Mouse (Mus musculus) ZHBTc4 (cell line): Measurements from ENCODE around the gene Magi1.

ENCODE experiments used
- DNase-seq: peaks from one replicate; pipeline ENCODE4 v3.0.0-alpha.2; 2011; ENCODE audit warnings: low read depth, low spot score

Magi1 gene

GRCm38 (mm10) chr6:93901408-93901807, 382.3 kb downstream of the Magi1 start:
- DNase-seq, result no peak

GRCm38 (mm10) chr6:93897512-93897911, 386.2 kb downstream of the Magi1 start:
- no peak for DNase-seq

GRCm38 (mm10) chr6:93895721-93896120, 388.0 kb downstream of the Magi1 start:
- no peak for DNase-seq

DNA sequence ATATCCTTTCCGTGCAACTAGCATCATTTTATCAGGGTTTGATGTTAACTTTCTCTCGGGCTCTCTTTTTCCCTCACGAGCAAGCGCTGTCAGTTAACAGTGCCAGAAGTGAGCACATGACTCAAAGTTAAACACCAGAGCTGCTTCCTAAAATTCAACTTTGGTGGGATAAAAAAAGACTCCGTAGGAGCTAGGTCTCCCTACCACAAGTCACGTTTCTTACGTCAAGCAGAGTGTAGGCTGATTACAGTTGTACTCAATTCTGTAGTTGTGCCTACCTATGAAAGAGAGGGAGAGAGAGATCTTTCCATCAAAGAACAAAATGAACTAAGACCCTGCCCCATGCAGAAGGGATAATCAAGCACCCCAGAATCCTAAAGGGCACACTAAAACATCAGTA, 389.8 kb downstream of the Magi1 start:
- DNase-seq, result no peak

GRCm38 (mm10) chr6:93892922-93893321, 390.8 kb downstream of the Magi1 start:
- peak; percentile 39 for DNase-seq

GRCm38 (mm10) chr6:93890011-93890410, 393.7 kb downstream of the Magi1 start:
- no peak for DNase-seq

- no peak for DNase-seq
Measured at GRCm38 (mm10) chr6:93877337-93877736, 406.4 kb downstream of the Magi1 start.

- DNase-seq, result no peak
Measured at GRCm38 (mm10) chr6:93874936-93875335, 408.8 kb downstream of the Magi1 start.

GRCm38 (mm10) chr6:93874376-93874775, 409.3 kb downstream of the Magi1 start:
- no peak for DNase-seq

DNA sequence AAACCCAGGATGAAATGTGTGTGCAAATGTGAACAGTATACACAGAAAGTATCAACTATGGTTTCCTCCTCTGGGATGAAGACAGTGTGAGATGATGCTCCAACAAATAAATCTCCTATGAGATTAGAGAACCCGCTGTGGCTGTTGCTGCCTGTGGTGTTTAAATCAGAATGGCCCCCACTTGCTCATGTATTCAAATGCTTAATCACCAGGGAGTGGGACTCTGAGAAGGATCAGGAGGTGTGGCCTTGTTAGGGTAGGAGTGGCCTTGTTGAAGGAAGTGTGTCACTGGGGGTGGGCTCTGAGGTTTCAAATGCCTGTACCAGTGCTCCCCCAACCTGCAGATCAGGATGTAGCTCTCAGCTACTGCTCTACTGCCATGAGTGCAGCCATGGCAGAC, 410.2 kb downstream of the Magi1 start:
- peak; percentile 91 for DNase-seq

DNA sequence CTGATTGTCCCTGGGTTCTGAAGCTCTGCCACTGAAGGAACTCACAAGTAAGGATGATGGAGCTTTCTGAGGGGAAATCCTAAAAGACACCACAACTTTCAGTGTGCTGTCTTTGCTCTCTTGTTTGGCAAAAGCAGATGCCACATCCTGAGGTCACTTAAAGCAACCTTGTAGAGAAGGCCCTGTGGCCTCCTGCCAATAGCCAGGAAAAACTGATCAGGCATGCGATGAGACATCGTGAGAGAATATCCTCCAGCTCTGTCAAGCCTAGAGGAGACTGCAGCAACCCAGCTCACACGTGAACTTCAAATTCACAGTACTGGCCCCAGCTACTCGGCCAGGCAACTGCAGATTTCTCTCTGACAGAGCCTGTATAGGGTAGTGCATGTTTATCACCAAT, 412.2 kb downstream of the Magi1 start:
- no peak for DNase-seq

- DNase-seq, result peak; percentile 37
Measured at GRCm38 (mm10) chr6:93870023-93870422, 413.7 kb downstream of the Magi1 start.

DNA sequence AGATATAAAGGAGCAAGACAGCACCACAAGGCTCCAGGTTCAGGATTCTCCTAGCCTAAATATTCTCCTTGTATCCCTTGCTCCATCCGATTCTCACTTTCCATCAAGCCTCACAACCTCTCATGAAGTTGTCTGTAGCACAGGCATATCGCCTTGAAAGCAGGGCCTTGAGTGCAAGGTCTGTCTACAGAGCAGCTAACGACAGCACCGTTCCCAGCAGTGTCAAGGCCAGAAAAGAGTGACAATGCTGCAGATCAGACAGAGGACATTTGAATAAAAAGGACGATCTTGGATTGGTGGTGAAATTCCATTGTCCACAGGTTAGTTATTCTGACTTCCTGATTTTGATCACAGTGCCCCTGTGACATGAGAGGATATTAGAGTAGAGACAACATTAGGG, 421.5 kb downstream of the Magi1 start:
- no peak for DNase-seq

DNA sequence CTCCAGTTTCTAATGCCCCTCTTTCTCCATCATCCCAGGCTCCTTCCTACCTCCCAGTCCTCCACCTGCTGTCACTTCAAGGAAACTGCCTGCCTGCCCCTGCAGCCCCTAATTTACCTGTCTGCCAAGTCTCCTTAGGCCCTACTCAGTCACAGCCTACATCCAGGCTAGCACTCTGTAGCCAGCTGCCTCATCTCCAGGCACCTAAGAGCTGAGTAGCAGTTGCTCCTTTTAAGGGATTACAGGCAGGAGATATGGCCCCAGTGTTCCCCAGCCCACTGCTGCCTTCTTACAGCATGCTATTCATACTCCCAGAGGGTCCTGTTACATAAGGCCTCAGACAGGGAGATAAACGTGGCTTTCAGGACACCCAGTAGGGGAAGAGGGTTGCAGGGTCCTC, 426.9 kb downstream of the Magi1 start:
- DNase-seq, result no peak

GRCm38 (mm10) chr6:93855806-93856641, 427.7 kb downstream of the Magi1 start:
- DNase-seq, result no peak

- DNase-seq, result peak; percentile 88
Measured at GRCm38 (mm10) chr6:93848942-93849790, 434.6 kb downstream of the Magi1 start.

DNA sequence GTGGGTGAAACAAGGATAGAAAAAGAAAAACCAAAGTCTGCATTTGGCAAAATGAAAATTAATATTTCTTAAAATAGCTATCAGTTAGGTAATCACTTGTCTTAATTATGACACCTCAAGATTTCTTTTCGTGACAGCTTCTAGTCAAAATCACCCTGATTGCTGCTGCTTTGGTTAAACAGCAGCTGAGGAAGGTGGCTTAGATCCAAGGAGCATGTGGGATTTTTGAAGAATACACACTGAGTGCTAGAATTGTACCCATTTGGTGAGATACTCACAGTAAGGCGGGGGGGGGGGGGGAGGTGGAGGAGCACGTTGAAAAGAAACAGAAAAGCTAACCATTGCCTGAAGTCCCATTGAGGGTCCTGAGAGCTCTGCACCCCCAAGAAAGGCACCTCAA, 438.2 kb downstream of the Magi1 start:
- no peak for DNase-seq

- no peak for DNase-seq
Measured at GRCm38 (mm10) chr6:93845080-93845479, 438.6 kb downstream of the Magi1 start.

DNA sequence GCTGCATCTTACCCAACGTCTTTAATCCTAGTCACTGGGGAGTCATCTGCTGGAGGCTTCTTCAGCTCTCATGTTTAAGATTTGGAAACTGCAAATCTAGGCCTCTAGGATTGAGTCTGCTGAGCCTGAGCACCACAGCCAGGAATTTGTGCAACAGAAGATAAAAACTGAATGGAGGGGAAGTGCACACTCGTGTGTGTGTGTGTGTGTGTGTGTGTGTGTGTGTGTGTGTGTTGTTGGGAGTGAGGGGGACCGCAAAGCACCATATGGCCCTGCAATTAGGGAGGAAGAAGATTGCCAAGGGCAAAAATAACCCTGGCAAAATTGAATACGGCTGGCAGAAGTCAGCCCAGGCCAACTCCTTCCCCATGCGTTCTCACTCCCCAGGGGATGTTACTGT, 439.1 kb downstream of the Magi1 start:
- DNase-seq, result no peak

- DNase-seq, result no peak
Measured at GRCm38 (mm10) chr6:93838398-93838797, 445.3 kb downstream of the Magi1 start.

DNA sequence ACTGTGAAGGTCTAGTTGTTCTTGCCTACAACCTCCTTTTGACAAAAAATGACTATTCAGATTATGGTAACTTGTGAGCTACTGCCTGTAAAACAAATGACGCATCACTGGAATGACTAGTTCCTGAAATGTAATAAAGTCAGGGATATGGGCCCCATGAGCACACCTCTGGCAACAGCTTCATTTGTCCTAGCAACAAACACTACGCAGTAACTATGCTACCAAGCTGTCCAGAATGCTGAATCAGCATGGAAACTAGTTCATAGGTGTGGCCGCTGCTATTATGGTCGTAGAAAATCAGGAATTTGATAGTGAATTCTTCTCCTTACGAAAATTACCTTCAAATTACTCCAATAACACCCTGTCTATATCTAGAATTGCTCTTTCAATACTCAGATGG, 447.1 kb downstream of the Magi1 start:
- DNase-seq, result no peak

DNA sequence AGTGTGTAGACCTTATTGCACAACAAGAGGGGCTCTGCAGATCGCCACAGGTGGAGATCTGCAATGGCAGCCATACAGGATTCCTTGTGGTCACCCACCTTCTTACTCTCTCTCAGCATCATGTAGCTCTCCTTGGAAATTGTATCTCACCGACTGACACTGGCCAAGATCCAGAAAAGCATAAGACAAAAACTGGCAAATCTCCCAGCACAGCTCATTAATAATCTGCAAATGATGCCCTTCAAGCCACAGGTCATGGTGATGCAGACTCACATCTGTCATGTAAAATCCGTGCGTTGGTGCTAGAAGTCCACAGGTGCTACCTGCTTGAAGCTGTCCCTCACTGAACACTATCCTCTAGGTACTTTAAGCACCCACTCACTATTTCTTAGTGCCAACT, 448.5 kb downstream of the Magi1 start:
- no peak for DNase-seq

DNA sequence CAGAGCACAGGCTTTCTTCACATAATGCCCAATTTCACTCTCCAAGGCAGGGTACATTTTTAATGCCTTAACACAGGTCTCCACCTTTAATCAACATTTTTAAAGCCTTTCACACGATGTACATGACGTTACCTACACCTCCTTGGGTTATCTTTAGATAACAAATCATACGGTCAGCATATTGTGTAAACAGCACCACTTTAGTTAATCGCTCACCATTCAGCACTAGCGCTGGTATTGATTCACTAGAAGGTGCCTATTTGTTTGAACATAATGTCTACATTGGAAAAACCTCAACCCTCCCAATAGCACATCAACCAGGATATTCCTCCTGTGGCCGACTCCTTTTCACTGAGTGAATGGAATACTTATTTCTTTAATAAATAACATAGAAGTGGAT, 455.5 kb downstream of the Magi1 start:
- DNase-seq, result no peak
